Mouse (Mus musculus) spleen, postnatal 10 days (tissue): ENCODE results near the gene Comt.

Source experiments
- DNase-seq, 2 experiments: peaks; one replicate each; pipeline ENCODE4 v3.0.0; 2021 to 2022; ENCODE audit warnings: low spot score in 2 of 2

The Comt gene

GRCm38 (mm10) chr16:18357977-18358376, 68.7 kb downstream of the Comt start:
- no peak for DNase-seq

DNA sequence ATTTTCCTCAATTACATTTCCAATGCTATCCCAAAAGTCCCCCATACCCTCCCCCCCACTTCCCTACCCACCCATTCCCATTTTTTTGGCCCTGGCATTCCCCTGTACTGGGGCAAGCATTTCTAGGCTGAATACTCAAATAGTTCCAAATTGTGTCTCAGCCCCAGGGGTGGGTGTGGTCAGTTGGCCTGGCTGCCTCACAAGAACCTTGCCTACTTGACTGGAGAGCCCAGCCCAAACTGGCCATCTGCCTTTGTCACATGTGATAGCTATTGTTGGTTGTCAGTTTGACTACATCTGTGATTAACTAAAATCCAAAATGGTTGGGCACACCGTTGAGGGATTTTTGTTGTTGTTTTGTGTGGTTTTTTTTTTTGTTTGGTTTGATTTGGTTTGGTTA, 69.7 kb downstream of the Comt start:
- DNase-seq = no peak
